Mouse (Mus musculus) embryonic fibroblast, embryonic 13.5 days (primary cell): Measurements from ENCODE around the gene Teddm3. TPM values are rescaled to one million over a fixed set of nuclear protein-coding genes. Genes with fewer than 3 reads are reported as not detected.
"Not testable (repeated sequence)": the region's sequence is repeated elsewhere in the genome, so short reads cannot be mapped to it uniquely, and the experiment has no call there.

ENCODE experiments used
- H3K27ac ChIP-seq: 2 replicates; pipeline ENCODE4 v1.5.1; 2012; ENCODE audit warnings: low read length, control low read depth, inconsistent platforms; ENCODE audit not compliant: insufficient read depth
- H3K4me1 ChIP-seq: 2 replicates; pipeline ENCODE4 v1.6.1; 2011; ENCODE audit warnings: low read length; ENCODE audit not compliant: control insufficient read depth, insufficient read depth
- H3K4me3 ChIP-seq: 2 replicates; pipeline ENCODE4 v1.5.1; 2011; ENCODE audit warnings: mild to moderate bottlenecking, control low read depth, low read length; ENCODE audit not compliant: insufficient read depth
- CTCF ChIP-seq: IDR thresholded peaks from 2 replicates; pipeline ENCODE4 v1.5.1; 2011; ENCODE audit warnings: mild to moderate bottlenecking, control low read depth, low read length, moderate library complexity, borderline replicate concordance; ENCODE audit not compliant: insufficient read depth
- POLR2A ChIP-seq: IDR thresholded peaks from 2 replicates; pipeline ENCODE4 v1.6.1; 2011; ENCODE audit warnings: low read depth, mild to moderate bottlenecking, control low read depth, low read length, moderate library complexity
- polyA plus RNA-seq: library from polyadenylated mRNA; stranded (reverse); fragments of >200 nt; gene quantifications from 2 replicates; pipeline ENCODE4 v1.2.4, GENCODE M21; 2011; ENCODE audit warnings: low read depth; ENCODE audit not compliant: missing spikeins, insufficient read length

The Teddm3 gene
- not detected in 2 replicates for polyA plus RNA-seq

DNA sequence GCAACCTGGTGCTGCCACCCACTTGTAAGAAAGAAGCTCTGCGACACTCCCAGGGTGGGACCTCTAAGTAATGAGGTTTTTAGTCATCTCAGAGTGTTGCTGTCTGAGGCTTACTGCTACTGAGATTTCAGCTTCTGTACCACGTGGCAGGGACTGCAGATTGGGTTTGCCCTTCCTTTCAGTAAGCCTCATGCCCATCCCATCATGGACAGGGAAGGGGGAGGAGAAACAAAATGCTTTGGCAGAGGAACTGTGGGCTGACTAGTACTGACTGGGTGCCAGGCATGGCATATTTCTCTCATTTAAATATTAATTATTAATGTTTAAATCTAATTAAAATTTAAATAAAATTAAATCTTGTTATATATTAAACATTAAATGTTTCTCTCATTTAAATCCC is at the start of gene Teddm3:
TSS of gene Teddm3 (minus strand) at position 101 of the 400 bp plus-strand sequence.
- H3K4me1 ChIP-seq, H3K4me3 ChIP-seq, H3K27ac ChIP-seq: not testable (repeated sequence)

DNA sequence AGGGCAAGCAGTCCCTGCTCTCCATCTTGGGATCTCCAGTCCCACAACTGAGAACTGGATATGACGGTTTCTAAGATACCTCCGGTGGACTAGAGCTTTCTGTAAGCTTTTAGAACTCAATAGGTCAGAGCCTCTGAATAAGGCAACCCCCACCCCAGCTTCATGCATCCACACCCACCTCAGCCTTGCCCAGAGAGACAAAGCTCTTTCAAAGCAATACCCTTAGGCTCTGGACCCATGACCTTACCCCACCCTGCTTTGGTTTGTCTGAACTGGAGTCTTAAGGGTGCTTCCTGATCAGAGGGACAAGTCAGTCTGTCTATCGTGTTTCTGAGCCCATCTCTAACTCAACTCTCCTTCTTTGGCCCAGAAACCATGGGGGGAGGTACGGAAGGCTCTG is 48.9 kb upstream of the Teddm3 start:
- Histone ChIP-seq H3K27ac (no peak overlapping the region), H3K4me3 (no peak overlapping the region), H3K4me1 (no peaks in the 10 kb centered on the region)
- TF ChIP-seq POLR2A (no peak), CTCF (no peak)

GRCm38 (mm10) chr16:21199426-21199825 is 45.6 kb upstream of the Teddm3 start:
- H3K4me3 ChIP-seq = no peak overlapping the region
- H3K27ac ChIP-seq = no peak overlapping the region
- no peaks in the 10 kb centered on the region for H3K4me1 ChIP-seq
- no peak for TF ChIP-seq CTCF
- no peak for TF ChIP-seq POLR2A

DNA sequence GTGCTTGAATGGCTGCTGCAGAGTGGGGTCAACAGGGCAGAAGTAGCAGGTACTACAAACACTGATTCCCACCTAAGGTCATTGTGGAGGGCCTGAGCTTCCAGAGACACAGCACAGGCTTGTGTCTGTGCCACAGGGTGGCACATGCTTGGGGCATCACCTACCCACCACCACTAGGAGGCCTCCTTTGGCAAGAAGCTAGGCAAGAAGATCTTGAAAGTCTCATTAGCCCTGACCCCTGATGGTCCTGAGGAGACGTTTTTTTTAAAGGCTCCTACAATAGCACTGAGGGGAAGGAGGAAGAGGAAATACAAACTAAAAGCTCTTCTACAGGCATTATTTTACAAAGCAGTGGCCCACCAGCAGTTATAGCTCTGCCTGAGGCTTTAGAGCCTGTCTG is 44.7 kb upstream of the Teddm3 start:
- Histone ChIP-seq H3K27ac (no peak overlapping the region), H3K4me3 (no peak overlapping the region), H3K4me1 (no peaks in the 10 kb centered on the region)
- TF ChIP-seq CTCF (no peak), POLR2A (no peak)

DNA sequence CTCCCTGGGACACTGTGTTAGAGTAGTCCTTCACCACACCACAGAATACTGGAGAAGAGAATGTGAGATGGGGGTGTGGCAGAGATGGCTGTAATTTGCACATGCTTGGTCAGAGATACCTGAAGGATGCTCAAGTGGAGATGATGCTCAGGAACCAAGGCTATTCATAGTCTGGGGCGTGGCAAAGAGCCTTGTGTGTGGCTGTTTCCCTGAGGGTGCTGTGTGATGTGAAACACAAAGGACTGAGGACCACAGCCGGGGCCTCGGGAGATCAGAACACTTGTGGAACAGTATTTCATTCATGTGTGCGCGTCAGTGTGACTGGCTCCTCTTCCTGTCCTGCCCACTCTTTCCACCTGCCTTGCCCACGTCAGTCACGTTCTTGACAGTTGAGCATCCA is 44.2 kb upstream of the Teddm3 start:
- no peak overlapping the region for H3K27ac ChIP-seq
- TF ChIP-seq POLR2A (no peak), CTCF (no peak)

DNA sequence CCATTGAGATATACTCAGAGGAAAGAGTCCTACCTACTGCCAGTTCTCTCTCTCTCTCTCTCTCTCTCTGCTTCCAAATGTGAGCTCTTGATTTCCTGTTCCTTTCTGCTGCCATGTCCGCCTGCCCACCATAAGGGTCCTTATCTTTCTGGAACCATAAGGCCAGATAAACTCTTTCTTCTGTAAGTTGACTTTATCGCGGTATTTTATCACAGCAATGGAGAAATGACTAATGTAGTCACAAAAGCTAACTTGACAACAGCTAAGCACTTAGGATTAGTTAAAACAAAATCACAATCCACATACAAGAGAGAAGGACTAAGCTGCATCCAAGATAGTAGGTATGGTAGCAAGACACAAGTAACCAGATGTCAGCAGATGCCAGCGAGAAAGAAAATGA is 43.7 kb upstream of the Teddm3 start:
- no peaks in the 10 kb centered on the region for H3K4me1 ChIP-seq
- no peak for TF ChIP-seq POLR2A
- no peak for TF ChIP-seq CTCF
- H3K27ac ChIP-seq = no peak overlapping the region
- no peak overlapping the region for H3K4me3 ChIP-seq

More for the DNA sequence above, 44.2 kb upstream of the Teddm3 start:
- no peaks in the 10 kb centered on the region for H3K4me1 ChIP-seq
- no peak overlapping the region for H3K4me3 ChIP-seq

- TF ChIP-seq CTCF (no peak), POLR2A (no peak)
- no peaks in the 10 kb centered on the region for H3K4me1 ChIP-seq
- H3K27ac ChIP-seq = no peak overlapping the region
- H3K4me3 ChIP-seq = no peak overlapping the region
Measured at GRCm38 (mm10) chr16:21196576-21196975, 42.8 kb upstream of the Teddm3 start.

- Histone ChIP-seq H3K4me3 (no peak overlapping the region), H3K4me1 (no peaks in the 10 kb centered on the region)
- TF ChIP-seq POLR2A (no peak), CTCF (no peak)
Measured at GRCm38 (mm10) chr16:21195260-21195866, 41.6 kb upstream of the Teddm3 start.

GRCm38 (mm10) chr16:21194182-21194581 is 40.4 kb upstream of the Teddm3 start:
- no peak overlapping the region for H3K27ac ChIP-seq
- no peaks in the 10 kb centered on the region for H3K4me1 ChIP-seq
- TF ChIP-seq CTCF (no peak), POLR2A (no peak)
- H3K4me3 ChIP-seq = no peak overlapping the region

More at GRCm38 (mm10) chr16:21195260-21195866, 41.6 kb upstream of the Teddm3 start:
- no peak overlapping the region for H3K27ac ChIP-seq

DNA sequence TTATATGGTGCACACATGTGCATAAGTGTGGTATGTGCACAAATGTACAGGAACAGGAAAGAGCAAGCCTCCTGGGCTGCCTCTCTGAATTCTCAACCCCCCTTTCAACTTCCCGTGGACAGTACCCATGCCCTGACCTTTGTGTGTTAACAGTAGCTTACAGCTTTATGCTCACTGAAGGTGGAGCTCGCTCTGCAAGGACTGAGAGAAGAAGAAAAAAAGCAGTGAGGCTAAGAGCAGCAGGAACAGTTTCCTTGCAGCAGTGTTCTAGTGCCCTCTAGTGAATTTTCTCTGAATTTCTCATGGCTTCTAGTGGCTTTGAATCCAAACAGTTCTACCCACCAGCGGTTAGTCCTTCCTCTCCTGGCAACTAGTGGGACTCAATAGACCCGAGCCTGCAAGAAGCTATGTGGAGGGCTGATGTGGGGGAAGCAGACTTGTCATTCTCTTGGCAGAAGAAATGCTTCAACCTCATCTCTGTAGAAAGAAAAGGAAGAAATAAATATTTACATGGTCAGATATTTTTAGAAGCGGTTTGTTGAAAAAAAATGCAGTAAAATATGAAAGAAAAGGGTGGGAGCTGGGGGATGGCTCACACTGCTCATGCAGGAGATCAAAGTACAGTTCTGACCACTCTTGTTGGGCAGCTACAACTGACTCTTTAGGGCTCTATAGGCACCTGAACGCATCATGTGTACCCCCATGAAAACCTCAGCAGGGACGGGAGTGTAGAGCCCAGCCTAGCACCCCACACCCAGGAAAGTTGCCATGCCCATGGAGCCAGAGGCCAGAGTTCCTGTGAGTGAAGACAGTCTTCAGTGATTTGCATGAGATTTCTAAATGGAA is 38.9 kb upstream of the Teddm3 start:
- H3K27ac ChIP-seq = no peak overlapping the region
- no peak overlapping the region for H3K4me3 ChIP-seq
- H3K4me1 ChIP-seq = no peaks in the 10 kb centered on the region
- TF ChIP-seq CTCF = 0 out of 2 replicates have a peak, but pooled peaks have one; percentile 12
- no peak for TF ChIP-seq POLR2A
